Mouse (Mus musculus) heart, adult 2 months (tissue): ENCODE measurements around the gene Fam136a.

ENCODE experiments used
- CTCF ChIP-seq: fragments of 200-600 bp; IDR thresholded peaks from 2 replicates; pipeline ENCODE4 v1.8.1; 2022; ENCODE audit warnings: antibody characterized with exemption, mild to moderate bottlenecking, moderate library complexity
- EP300 ChIP-seq: fragments of 200-500 bp; IDR thresholded peaks from 2 replicates; pipeline ENCODE4 v1.6.1; 2011; ENCODE audit warnings: low read depth, low read length, control low read depth; ENCODE audit not compliant: insufficient read depth

DNA sequence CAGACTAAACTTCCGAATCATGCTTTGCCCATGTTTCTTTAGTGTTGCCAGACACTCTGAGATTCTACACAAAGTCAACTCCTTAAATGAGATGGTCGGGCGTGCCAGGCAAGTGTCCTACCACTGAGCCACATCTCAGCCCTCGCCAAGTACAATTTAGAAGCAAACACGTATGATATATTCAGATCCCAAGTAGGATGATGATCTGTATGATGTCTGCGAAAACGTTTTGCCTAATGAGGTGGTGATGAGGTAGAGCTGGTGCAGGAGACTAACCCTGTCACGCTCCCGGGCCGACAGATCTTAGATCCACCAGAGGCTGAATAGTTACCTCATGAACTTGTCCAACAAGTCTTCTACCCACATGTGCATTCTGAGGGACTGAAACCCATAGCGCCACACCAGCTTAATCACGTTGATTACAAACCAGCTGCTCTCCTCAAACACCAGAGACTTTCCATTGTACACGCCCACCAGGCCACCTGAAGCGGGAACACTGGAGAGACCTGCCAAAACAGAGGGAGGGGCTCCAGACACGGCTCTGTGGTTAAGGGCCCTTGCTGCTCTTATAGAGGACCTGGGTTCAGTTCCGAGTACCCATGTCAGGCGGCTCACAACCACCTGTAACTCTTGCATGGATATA, 28.8 kb downstream of the Fam136a start:
- TF ChIP-seq CTCF = no peak
- no peak for TF ChIP-seq EP300
